Mouse (Mus musculus) olfactory bulb, adult 2 months (tissue): Measurements from ENCODE around the gene Lrrfip1. TPM values are rescaled to one million over a fixed set of nuclear protein-coding genes. Genes with fewer than 3 reads are reported as not detected.

ENCODE experiments used
- H3K27ac ChIP-seq: fragments of 200-500 bp; 2 replicates; pipeline ENCODE4 v1.5.1; 2012; ENCODE audit warnings: low read depth, low read length; ENCODE audit not compliant: insufficient read depth
- H3K4me1 ChIP-seq: fragments of 200-500 bp; 2 replicates; pipeline ENCODE4 v1.6.1; 2012; ENCODE audit warnings: low read length; ENCODE audit not compliant: control insufficient read depth, insufficient read depth
- H3K4me3 ChIP-seq: fragments of 200-500 bp; 2 replicates; pipeline ENCODE4 v1.5.1; 2012; ENCODE audit warnings: mild to moderate bottlenecking, low read depth, low read length, moderate library complexity; ENCODE audit not compliant: insufficient read depth
- CTCF ChIP-seq: fragments of 200-500 bp; IDR thresholded peaks from 2 replicates; pipeline ENCODE4 v1.5.1; 2012; ENCODE audit warnings: low read depth, mild to moderate bottlenecking, low read length, moderate library complexity; ENCODE audit not compliant: insufficient read depth
- POLR2A ChIP-seq: fragments of 200-500 bp; IDR thresholded peaks from 2 replicates; pipeline ENCODE4 v1.6.1; 2012; ENCODE audit warnings: mild to moderate bottlenecking, low read depth, low read length, moderate library complexity; ENCODE audit not compliant: insufficient read depth
- WGBS: fragments of 180-500 bp; shearing (Covaris S2); methylation state at CpG from one replicate; pipeline ENCODE4 v1.1.7; 2018; 5-methylcytosine and 5-hydroxymethylcytosine counted together
- polyA plus RNA-seq: library from polyadenylated mRNA; stranded (reverse); fragments of >200 nt; gene quantifications from 2 replicates; pipeline ENCODE4 v1.2.4, GENCODE M21; 2012; ENCODE audit warnings: low replicate concordance; ENCODE audit not compliant: missing spikeins, insufficient read depth, insufficient read length

Lrrfip1 gene
- polyA plus RNA-seq, 1 experiment, result not detected

- peaks cover 34% of the 10 kb centered on the region for H3K4me1 ChIP-seq
- H3K4me3 ChIP-seq, result no peak overlapping the region
- TF ChIP-seq CTCF, result no peak
- no peak for TF ChIP-seq POLR2A
- H3K27ac ChIP-seq, result no peak overlapping the region
- 94% methylated on average over 6 of the region's 6 CpGs for WGBS
Observed at GRCm38 (mm10) chr1:91066061-91066460, 67.5 kb downstream of the Lrrfip1 start.

- TF ChIP-seq POLR2A (no peak), CTCF (no peak)
- H3K4me3 ChIP-seq, result no peak overlapping the region
- WGBS, result 90% methylated on average over 2 of the region's 2 CpGs
- no peak overlapping the region for H3K27ac ChIP-seq
- H3K4me1 ChIP-seq, result peaks cover 29% of the 10 kb centered on the region
Observed at GRCm38 (mm10) chr1:91066599-91066998, 68.1 kb downstream of the Lrrfip1 start.

GRCm38 (mm10) chr1:91067716-91068115 lies 69.2 kb downstream of the Lrrfip1 start:
- WGBS, result 93% methylated on average over 6 of the region's 6 CpGs
- peaks cover 19% of the 10 kb centered on the region for H3K4me1 ChIP-seq
- no peak overlapping the region for H3K4me3 ChIP-seq
- H3K27ac ChIP-seq, result no peak overlapping the region
- TF ChIP-seq CTCF (no peak), POLR2A (no peak)

GRCm38 (mm10) chr1:91069575-91069974 lies 71.0 kb downstream of the Lrrfip1 start:
- TF ChIP-seq CTCF, result no peak
- TF ChIP-seq POLR2A, result no peak
- peaks cover 8% of the 10 kb centered on the region for H3K4me1 ChIP-seq
- no peak overlapping the region for H3K27ac ChIP-seq
- 84% methylated on average over 6 of the region's 6 CpGs for WGBS
- no peak overlapping the region for H3K4me3 ChIP-seq

- WGBS, result 96% methylated on average over 8 of the region's 8 CpGs
- H3K4me3 ChIP-seq, result no peak overlapping the region
- no peak overlapping the region for H3K27ac ChIP-seq
- H3K4me1 ChIP-seq, result peaks cover 3% of the 10 kb centered on the region; the same call in 1 of the 2 replicates
- no peak for TF ChIP-seq CTCF
- no peak for TF ChIP-seq POLR2A
Observed at GRCm38 (mm10) chr1:91070547-91070946, 72.0 kb downstream of the Lrrfip1 start.

- WGBS, result 79% methylated on average over 10 of the region's 10 CpGs
- no peak for TF ChIP-seq POLR2A
- TF ChIP-seq CTCF, result no peak
- peaks cover 3% of the 10 kb centered on the region; the same call in 1 of the 2 replicates for H3K4me1 ChIP-seq
- no peak overlapping the region for H3K27ac ChIP-seq
- H3K4me3 ChIP-seq, result no peak overlapping the region
Observed at GRCm38 (mm10) chr1:91071671-91072290, 73.2 kb downstream of the Lrrfip1 start.

GRCm38 (mm10) chr1:91076946-91077345 lies 78.4 kb downstream of the Lrrfip1 start:
- TF ChIP-seq POLR2A, result no peak
- no peak for TF ChIP-seq CTCF
- Histone ChIP-seq H3K4me1 (no peaks in the 10 kb centered on the region; the same call in 1 of the 2 replicates), H3K4me3 (no peak overlapping the region), H3K27ac (no peak overlapping the region)
- 83% methylated on average over 8 of the region's 8 CpGs for WGBS

- H3K27ac ChIP-seq, result no peak overlapping the region
Observed at GRCm38 (mm10) chr1:91077456-91077855, 78.9 kb downstream of the Lrrfip1 start.

GRCm38 (mm10) chr1:91077980-91078379 lies 79.4 kb downstream of the Lrrfip1 start:
- no peak overlapping the region for H3K4me3 ChIP-seq
- H3K4me1 ChIP-seq, result no peaks in the 10 kb centered on the region; the same call in 1 of the 2 replicates
- TF ChIP-seq POLR2A, result no peak
- no peak for TF ChIP-seq CTCF
- WGBS, result 90% methylated on average over 8 of the region's 8 CpGs
- H3K27ac ChIP-seq, result no peak overlapping the region

More at GRCm38 (mm10) chr1:91077456-91077855, 78.9 kb downstream of the Lrrfip1 start:
- 91% methylated on average over 9 of the region's 9 CpGs for WGBS
- Histone ChIP-seq H3K4me3 (no peak overlapping the region), H3K4me1 (no peaks in the 10 kb centered on the region; the same call in 1 of the 2 replicates)
- no peak for TF ChIP-seq CTCF

- Histone ChIP-seq H3K27ac (no peak overlapping the region), H3K4me3 (no peak overlapping the region), H3K4me1 (no peaks in the 10 kb centered on the region; the same call in 1 of the 2 replicates)
- 85% methylated on average over 10 of the region's 10 CpGs for WGBS
- TF ChIP-seq CTCF (no peak), POLR2A (no peak)
Observed at GRCm38 (mm10) chr1:91079740-91080422, 81.3 kb downstream of the Lrrfip1 start.
